Mouse (Mus musculus): Measurements from ENCODE around the gene Top2a.

The Top2a gene

GRCm38 (mm10) chr11:98962421-98963095, 61.4 kb downstream of the Top2a start:
- DNase-seq, result no peak

GRCm38 (mm10) chr11:98961766-98962165, 62.2 kb downstream of the Top2a start:
- no peak for DNase-seq

- DNase-seq, result no peak
Measured at GRCm38 (mm10) chr11:98961051-98961592, 62.9 kb downstream of the Top2a start.

- DNase-seq, result peak; percentile 86
Measured at GRCm38 (mm10) chr11:98960313-98960906, 63.6 kb downstream of the Top2a start.

- peak; percentile 84 for DNase-seq
Measured at GRCm38 (mm10) chr11:98959437-98960312, 64.3 kb downstream of the Top2a start.

GRCm38 (mm10) chr11:98956340-98956739, 67.6 kb downstream of the Top2a start:
- no peak for DNase-seq

- no peak for DNase-seq
Measured at GRCm38 (mm10) chr11:98955707-98956235, 68.2 kb downstream of the Top2a start.

- DNase-seq, result no peak
Measured at GRCm38 (mm10) chr11:98954801-98955706, 68.9 kb downstream of the Top2a start.

- peak; percentile 86 for DNase-seq
Measured at GRCm38 (mm10) chr11:98954373-98954772, 69.6 kb downstream of the Top2a start.

- no peak for DNase-seq
Measured at GRCm38 (mm10) chr11:98953835-98954320, 70.1 kb downstream of the Top2a start.

GRCm38 (mm10) chr11:98953361-98953760, 70.6 kb downstream of the Top2a start:
- DNase-seq, result no peak

GRCm38 (mm10) chr11:98952736-98953135, 71.3 kb downstream of the Top2a start:
- DNase-seq, result no peak

- DNase-seq, result no peak
Measured at GRCm38 (mm10) chr11:98952111-98952510, 71.9 kb downstream of the Top2a start.

GRCm38 (mm10) chr11:98951026-98951906, 72.7 kb downstream of the Top2a start:
- no peak for DNase-seq

GRCm38 (mm10) chr11:98950484-98950883, 73.5 kb downstream of the Top2a start:
- DNase-seq, result no peak

GRCm38 (mm10) chr11:98949958-98950460, 74.0 kb downstream of the Top2a start:
- no peak for DNase-seq

GRCm38 (mm10) chr11:98949242-98949957, 74.6 kb downstream of the Top2a start:
- DNase-seq, result no peak

- no peak for DNase-seq
Measured at GRCm38 (mm10) chr11:98947969-98948569, 75.9 kb downstream of the Top2a start.

GRCm38 (mm10) chr11:98945605-98945977, 78.4 kb downstream of the Top2a start:
- no peak for DNase-seq
